Mouse (Mus musculus): ENCODE results near the gene Phgdh. TPM values are rescaled to one million over a fixed set of nuclear protein-coding genes. Genes with fewer than 3 reads are reported as not detected.

Gene Phgdh
- polyA plus RNA-seq, 2 experiments = 121 to 207 TPM

- Histone ChIP-seq H3K4me2 (ENCODE audit: low read depth) (no peak overlapping the region; the same call in 1 of the 2 replicates), H3K27ac (no peak overlapping the region), H3K27me3 (ENCODE audit: control insufficient read depth, insufficient read depth, low read length) (no peaks in the 10 kb centered on the region), H3K4me3 (ENCODE audit: insufficient read depth in 1 of 2, low read depth in 2 of 2, low read length in 2 of 2) (no peak overlapping the region), H3K9ac (replicated peaks) (no peak overlapping the region), H3K4me1 (replicated peaks; ENCODE audit: control insufficient read depth in 2 of 2, insufficient read depth in 2 of 2, low read length in 1 of 2) (peaks cover 0 to 17% of the 10 kb centered on the region in 2 experiments; a peak in 2 of 4 replicates), H3K36me3 (replicated peaks; ENCODE audit: control insufficient read depth, insufficient read depth, low read depth) (no peaks in the 10 kb centered on the region), H3K9me3 (ENCODE audit: control insufficient read depth, low read length) (no peaks in the 10 kb centered on the region)
- WGBS (ENCODE audit: insufficient replicate concordance) = 79% methylated on average over 8 of the region's 8 CpGs
- DNase-seq (ENCODE audit: low read depth in 3 of 3, low spot score in 3 of 3) = no peak
- no peak for ATAC-seq (ENCODE audit: insufficient read depth)
- TF ChIP-seq EP300 (IDR thresholded peaks at IDR 0.05; ENCODE audit: low read depth) (no peak), CTCF (IDR thresholded peaks at IDR 0.05; ENCODE audit: low read depth) (no peak)
Observed at GRCm38 (mm10) chr3:98282422-98282821, 57.4 kb downstream of the Phgdh start.

- H3K27me3 ChIP-seq (ENCODE audit: control insufficient read depth, insufficient read depth, low read length) = no peaks in the 10 kb centered on the region
- TF ChIP-seq EP300 (IDR thresholded peaks at IDR 0.05; ENCODE audit: low read depth) (no peak), CTCF (IDR thresholded peaks at IDR 0.05; ENCODE audit: low read depth) (peak; percentile 93)
- peaks cover 0 to 17% of the 10 kb centered on the region in 2 experiments; a peak in 2 of 4 replicates for H3K4me1 ChIP-seq (replicated peaks; ENCODE audit: control insufficient read depth in 2 of 2, insufficient read depth in 2 of 2, low read length in 1 of 2)
- peak overlapping the region; percentile 36 for H3K4me3 ChIP-seq (ENCODE audit: insufficient read depth in 1 of 2, low read depth in 2 of 2, low read length in 2 of 2)
- ATAC-seq (ENCODE audit: insufficient read depth) (peak; percentile 43; the same call in 1 of the 2 replicates), DNase-seq (ENCODE audit: low read depth in 3 of 3, low spot score in 3 of 3) (peak in 1 of 3 experiments; percentile 7)
- H3K9me3 ChIP-seq (ENCODE audit: control insufficient read depth, low read length) = no peaks in the 10 kb centered on the region
- H3K36me3 ChIP-seq (replicated peaks; ENCODE audit: control insufficient read depth, insufficient read depth, low read depth) = no peaks in the 10 kb centered on the region
- peak overlapping the region; percentile 42 for H3K4me2 ChIP-seq (ENCODE audit: low read depth)
- H3K9ac ChIP-seq (replicated peaks) = no peak overlapping the region
- no peak overlapping the region for H3K27ac ChIP-seq
- WGBS (ENCODE audit: insufficient replicate concordance) = 24% methylated on average over 12 of the region's 12 CpGs
Observed at GRCm38 (mm10) chr3:98280933-98281678, 58.7 kb downstream of the Phgdh start.

GRCm38 (mm10) chr3:98280204-98280932, 59.4 kb downstream of the Phgdh start, which contains the start of gene Hmgcs2:
Hmgcs2 (plus strand) TSS chr3:98280435.
- ATAC-seq (ENCODE audit: insufficient read depth) (peak; percentile 56), DNase-seq (ENCODE audit: low read depth in 3 of 3, low spot score in 3 of 3) (peak; percentile 23 to 45 (median 26))
- Histone ChIP-seq H3K36me3 (replicated peaks; ENCODE audit: control insufficient read depth, insufficient read depth, low read depth) (no peaks in the 10 kb centered on the region), H3K9me3 (ENCODE audit: control insufficient read depth, low read length) (no peaks in the 10 kb centered on the region), H3K27me3 (ENCODE audit: control insufficient read depth, insufficient read depth, low read length) (no peaks in the 10 kb centered on the region), H3K27ac (no peak within 1 kb of the TSS), H3K4me1 (replicated peaks; ENCODE audit: control insufficient read depth in 2 of 2, insufficient read depth in 2 of 2, low read length in 1 of 2) (peaks cover 0 to 17% of the 10 kb centered on the region in 2 experiments; a peak in 2 of 4 replicates), H3K4me2 (ENCODE audit: low read depth) (peak within 1 kb of the TSS; percentile 42), H3K4me3 (ENCODE audit: insufficient read depth in 1 of 2, low read depth in 2 of 2, low read length in 2 of 2) (peak within 1 kb of the TSS; percentile 36), H3K9ac (replicated peaks) (no peak within 1 kb of the TSS; the same call in 1 of the 2 replicates)
- TF ChIP-seq CTCF (IDR thresholded peaks at IDR 0.05; ENCODE audit: low read depth) (no peak), EP300 (IDR thresholded peaks at IDR 0.05; ENCODE audit: low read depth) (no peak)
- 50% methylated on average over 14 of the region's 14 CpGs for WGBS (ENCODE audit: insufficient replicate concordance)

- no peak for TF ChIP-seq EP300 (IDR thresholded peaks at IDR 0.05; ENCODE audit: low read depth)
- TF ChIP-seq CTCF (IDR thresholded peaks at IDR 0.05; ENCODE audit: low read depth) = no peak
- no peak overlapping the region for H3K27ac ChIP-seq
- no peak overlapping the region for H3K4me3 ChIP-seq (ENCODE audit: insufficient read depth in 1 of 2, low read depth in 2 of 2, low read length in 2 of 2)
- no peak overlapping the region for H3K9ac ChIP-seq (replicated peaks)
- H3K36me3 ChIP-seq (replicated peaks; ENCODE audit: control insufficient read depth, insufficient read depth, low read depth) = no peaks in the 10 kb centered on the region
- H3K4me2 ChIP-seq (ENCODE audit: low read depth) = no peak overlapping the region
- ATAC-seq (ENCODE audit: insufficient read depth) (no peak), DNase-seq (ENCODE audit: low read depth in 3 of 3, low spot score in 3 of 3) (no peak)
- peaks cover 0 to 19% of the 10 kb centered on the region in 2 experiments; a peak in 2 of 4 replicates for H3K4me1 ChIP-seq (replicated peaks; ENCODE audit: control insufficient read depth in 2 of 2, insufficient read depth in 2 of 2, low read length in 1 of 2)
- WGBS (ENCODE audit: insufficient replicate concordance) = 25% methylated on average over 4 of the region's 4 CpGs
- H3K27me3 ChIP-seq (ENCODE audit: control insufficient read depth, insufficient read depth, low read length) = no peaks in the 10 kb centered on the region
- no peaks in the 10 kb centered on the region for H3K9me3 ChIP-seq (ENCODE audit: control insufficient read depth, low read length)
Observed at GRCm38 (mm10) chr3:98279682-98280081, 60.1 kb downstream of the Phgdh start.
